Mouse (Mus musculus) heart, postnatal 36 days (tissue): Measurements from ENCODE around the gene Pkd1l3. TPM values are rescaled to one million over a fixed set of nuclear protein-coding genes. Genes with fewer than 3 reads are reported as not detected.

Experiments
- DNase-seq, 2 experiments: peaks; one replicate each; pipeline ENCODE4 v3.0.0; 2021 to 2022
- intact Hi-C: fragments of 180-260 bp; cut with DNase I; formaldehyde crosslinking; loops from one replicate; pipeline ENCODE4 v1.15.1; 2025
- total RNA-seq, 2 experiments: library from RNA; stranded (reverse); gene quantifications; 2 replicates each; pipeline ENCODE4 v1.2.3; 2021

Gene Pkd1l3
- total RNA-seq, 2 experiments from 2014 or later: not detected

- DNase-seq: peak; percentile 26 to 27
- intact Hi-C loops: loop anchor here (5.0 kb wide), 3 partner anchors 83 to 168 kb away; partner anchors contain the start of genes Ap1g1, Ist1 and Zfp821
These were observed 5.2 kb upstream of the Pkd1l3 start for GRCm38 (mm10) chr8:109609153-109609502.

GRCm38 (mm10) chr8:109615569-109615968 lies 1.3 kb downstream of the Pkd1l3 start:
- intact Hi-C loops: no loop called here
- no peak for DNase-seq

GRCm38 (mm10) chr8:109628638-109629037 lies 14.3 kb downstream of the Pkd1l3 start:
- DNase-seq: no peak
- intact Hi-C loops: no loop called here

- DNase-seq: no peak
- intact Hi-C loops: no loop called here
These were observed 18.2 kb downstream of the Pkd1l3 start for GRCm38 (mm10) chr8:109632498-109632897.

GRCm38 (mm10) chr8:109635146-109635545 lies 20.8 kb downstream of the Pkd1l3 start:
- intact Hi-C loops: no loop called here
- DNase-seq: no peak

GRCm38 (mm10) chr8:109638851-109639250 lies 24.5 kb downstream of the Pkd1l3 start:
- intact Hi-C loops: no loop called here
- DNase-seq: no peak

GRCm38 (mm10) chr8:109640410-109640809 lies 26.1 kb downstream of the Pkd1l3 start:
- intact Hi-C loops: no loop called here

GRCm38 (mm10) chr8:109641236-109641635 lies 26.9 kb downstream of the Pkd1l3 start:
- intact Hi-C loops: no loop called here

More at GRCm38 (mm10) chr8:109640410-109640809, 26.1 kb downstream of the Pkd1l3 start:
- DNase-seq: no peak

GRCm38 (mm10) chr8:109647331-109647730 lies 33.0 kb downstream of the Pkd1l3 start:
- intact Hi-C loops: no loop called here
- no peak for DNase-seq

More at GRCm38 (mm10) chr8:109641236-109641635, 26.9 kb downstream of the Pkd1l3 start:
- no peak for DNase-seq

GRCm38 (mm10) chr8:109648469-109648868 lies 34.2 kb downstream of the Pkd1l3 start:
- no peak for DNase-seq
- intact Hi-C loops: no loop called here

- intact Hi-C loops: no loop called here
- DNase-seq: no peak
These were observed 36.5 kb downstream of the Pkd1l3 start for GRCm38 (mm10) chr8:109650801-109651200.

GRCm38 (mm10) chr8:109656860-109657259 lies 42.5 kb downstream of the Pkd1l3 start:
- no peak for DNase-seq
- intact Hi-C loops: no loop called here

- DNase-seq: no peak
- intact Hi-C loops: no loop called here
These were observed 48.0 kb downstream of the Pkd1l3 start for GRCm38 (mm10) chr8:109662328-109662727.

- intact Hi-C loops: no loop called here
- no peak for DNase-seq
These were observed 52.3 kb downstream of the Pkd1l3 start for GRCm38 (mm10) chr8:109666616-109667015.

GRCm38 (mm10) chr8:109672656-109673055 lies 58.3 kb downstream of the Pkd1l3 start:
- intact Hi-C loops: no loop called here
- DNase-seq: no peak

GRCm38 (mm10) chr8:109673596-109673995 lies 59.3 kb downstream of the Pkd1l3 start:
- intact Hi-C loops: no loop called here
- no peak for DNase-seq

GRCm38 (mm10) chr8:109675896-109676643 lies 61.8 kb downstream of the Pkd1l3 start:
- DNase-seq: no peak
- intact Hi-C loops: no loop called here

- no peak for DNase-seq
- intact Hi-C loops: no loop called here
These were observed 67.2 kb downstream of the Pkd1l3 start for GRCm38 (mm10) chr8:109681535-109681934.

- intact Hi-C loops: no loop called here
- no peak for DNase-seq
These were observed 67.8 kb downstream of the Pkd1l3 start for GRCm38 (mm10) chr8:109682120-109682519.

- no peak for DNase-seq
- intact Hi-C loops: no loop called here
These were observed 72.9 kb downstream of the Pkd1l3 start for GRCm38 (mm10) chr8:109687248-109687647.

GRCm38 (mm10) chr8:109691769-109692168 lies 77.5 kb downstream of the Pkd1l3 start:
- intact Hi-C loops: loop anchor here (5.0 to 10.0 kb wide), 3 partner anchors 84 to 523 kb away; partner anchors contain the start of genes Cmtr2 and Dhodh
- no peak for DNase-seq

GRCm38 (mm10) chr8:109692443-109693145 lies 78.3 kb downstream of the Pkd1l3 start:
- intact Hi-C loops: loop anchor here (1.0 to 10.0 kb wide), 4 partner anchors 13 to 522 kb away; partner anchors contain the start of genes Cmtr2, Dhodh and Zfp821
- no peak for DNase-seq
